Mouse (Mus musculus): ENCODE data around the gene Abtb1. TPM values are rescaled to one million over a fixed set of nuclear protein-coding genes. Genes with fewer than 3 reads are reported as not detected.

Gene Abtb1
- polyA plus RNA-seq, 1 experiment = 8.6 TPM

DNA sequence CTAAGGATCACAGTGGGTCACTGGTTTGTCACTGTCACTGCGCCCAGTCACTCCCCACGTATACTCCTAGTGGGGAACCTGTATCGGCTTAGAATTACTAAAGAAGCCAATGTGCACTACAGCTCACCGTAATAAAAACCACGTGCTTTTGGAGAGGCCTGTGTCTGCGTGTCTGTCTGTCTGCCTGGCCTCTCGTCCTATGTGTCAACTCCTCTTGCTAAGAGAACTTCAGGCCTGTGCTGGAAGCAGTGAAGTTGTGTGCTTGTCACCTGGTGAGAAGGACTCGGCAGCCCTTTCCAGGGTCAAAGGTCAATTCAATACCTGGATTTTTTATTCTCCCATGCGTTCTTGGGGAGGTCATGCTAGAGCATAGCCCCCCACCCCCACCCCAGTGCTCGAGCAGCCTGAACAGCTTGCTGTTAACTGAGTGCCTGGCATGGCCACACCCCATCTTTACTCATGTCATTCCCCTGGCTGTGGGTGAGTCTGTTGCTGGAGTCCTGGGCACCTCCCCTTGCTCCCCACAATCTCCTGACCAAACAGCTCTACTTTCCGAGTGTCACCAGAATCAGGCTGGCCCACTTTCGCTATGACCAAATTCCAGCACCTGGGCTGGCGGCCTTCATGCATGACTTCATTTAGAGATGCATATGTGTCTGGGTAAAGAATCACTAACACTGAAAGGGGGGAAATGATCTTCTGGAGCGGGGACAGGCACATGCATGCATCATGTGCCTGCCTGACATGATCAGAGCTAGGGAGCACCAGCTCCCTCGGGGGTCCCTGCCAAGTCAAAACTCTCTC, 13.4 kb downstream of the Abtb1 start:
- no peak overlapping the region for H3K4me3 ChIP-seq (ENCODE audit: insufficient read depth, low read depth, low read length)
- peak overlapping the region; percentile 19 for H3K27ac ChIP-seq (replicated peaks; ENCODE audit: low read depth, low read length)
- peaks cover 8% of the 10 kb centered on the region for H3K4me1 ChIP-seq (ENCODE audit: control insufficient read depth, insufficient read depth, insufficient read length, low read length)

DNA sequence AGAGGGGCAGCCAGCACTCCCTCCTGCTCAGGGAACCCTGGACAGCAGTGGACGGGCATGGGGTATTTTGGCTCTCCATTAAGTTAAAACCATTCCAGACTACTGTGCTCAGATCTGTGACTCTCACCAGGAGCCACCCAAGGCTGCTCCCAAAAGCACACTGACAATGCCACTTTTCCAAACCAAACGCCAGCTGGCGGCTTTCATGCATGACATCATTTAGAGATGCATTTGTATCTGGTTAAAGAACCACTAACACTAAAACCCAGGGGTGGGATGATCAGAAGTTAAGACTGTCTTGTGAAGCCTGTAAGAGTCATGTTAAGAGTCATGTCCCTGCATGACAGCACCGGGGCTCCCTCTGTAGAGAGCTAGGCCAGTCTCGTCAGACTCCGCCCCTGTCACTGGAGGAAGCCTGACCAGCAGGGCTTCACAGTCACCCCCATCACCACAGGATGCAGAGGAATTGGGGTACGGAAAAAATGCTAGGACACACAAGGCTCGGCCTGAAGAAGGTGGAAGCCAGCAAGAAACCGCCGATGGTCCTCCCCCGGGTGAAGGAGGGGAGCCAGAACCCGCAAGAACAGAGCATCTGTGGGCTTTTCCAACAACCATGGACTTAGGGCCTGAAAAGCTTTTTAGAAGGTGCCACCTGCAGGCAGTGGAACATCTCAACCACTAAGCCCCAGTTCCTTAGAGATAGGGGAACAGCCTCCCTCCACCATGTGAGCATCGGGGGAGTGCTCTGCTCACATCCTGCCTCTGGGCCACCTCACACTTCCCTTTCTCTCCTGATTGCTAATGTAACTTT, 14.2 kb downstream of the Abtb1 start:
- peak overlapping the region; percentile 19 for H3K27ac ChIP-seq (replicated peaks; ENCODE audit: low read depth, low read length)
- no peak overlapping the region for H3K4me3 ChIP-seq (ENCODE audit: insufficient read depth, low read depth, low read length)
- H3K4me1 ChIP-seq (ENCODE audit: control insufficient read depth, insufficient read depth, insufficient read length, low read length) = peaks cover 8% of the 10 kb centered on the region

DNA sequence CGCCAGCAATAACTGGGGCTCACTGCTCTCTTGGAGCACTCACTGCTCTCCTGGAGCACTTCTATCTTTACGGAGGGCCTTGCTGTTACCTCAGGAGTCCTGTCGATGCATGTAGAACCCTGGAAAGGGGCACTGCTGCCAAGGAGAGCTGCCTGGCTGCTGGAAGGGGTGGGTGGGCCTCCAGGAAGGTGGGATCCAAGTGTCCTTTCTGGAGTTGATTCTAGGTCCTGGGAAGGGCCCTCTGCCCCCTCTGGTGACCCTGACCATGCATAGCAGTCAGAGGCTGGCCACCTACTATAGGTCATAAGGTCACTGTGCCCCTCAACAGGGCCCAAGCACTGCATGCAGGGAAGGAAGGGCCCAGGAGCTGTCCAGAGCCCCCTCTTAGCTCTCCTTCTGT, 14.8 kb downstream of the Abtb1 start:
- Histone ChIP-seq H3K27ac (replicated peaks; ENCODE audit: low read depth, low read length) (no peak overlapping the region), H3K4me3 (ENCODE audit: insufficient read depth, low read depth, low read length) (no peak overlapping the region)

DNA sequence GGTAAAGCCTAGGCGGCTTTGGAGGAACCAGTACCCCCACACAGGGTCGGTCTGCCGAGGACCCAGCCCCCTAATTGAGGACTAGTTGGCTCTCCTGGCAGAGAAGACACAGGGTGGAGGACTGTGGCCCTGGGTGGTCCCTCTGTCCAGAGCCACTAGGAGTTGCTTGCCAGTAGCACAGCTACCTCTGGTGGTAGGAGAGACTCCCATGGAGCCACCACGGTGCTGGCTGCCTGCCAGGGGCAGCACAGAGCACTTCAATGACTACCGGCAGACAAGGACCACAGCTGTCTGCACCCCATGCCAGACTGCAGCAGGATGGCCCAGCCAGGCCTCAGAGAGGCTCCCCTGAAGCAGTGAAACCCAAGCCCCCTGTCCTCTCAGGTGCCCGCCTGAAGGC, 15.2 kb downstream of the Abtb1 start:
- H3K27ac ChIP-seq (replicated peaks; ENCODE audit: low read depth, low read length) = no peak overlapping the region
- H3K4me3 ChIP-seq (ENCODE audit: insufficient read depth, low read depth, low read length) = no peak overlapping the region
- H3K4me1 ChIP-seq (ENCODE audit: control insufficient read depth, insufficient read depth, insufficient read length, low read length) = peaks cover 15% of the 10 kb centered on the region

More for the DNA sequence above, 14.8 kb downstream of the Abtb1 start:
- peaks cover 11% of the 10 kb centered on the region for H3K4me1 ChIP-seq (ENCODE audit: control insufficient read depth, insufficient read depth, insufficient read length, low read length)

DNA sequence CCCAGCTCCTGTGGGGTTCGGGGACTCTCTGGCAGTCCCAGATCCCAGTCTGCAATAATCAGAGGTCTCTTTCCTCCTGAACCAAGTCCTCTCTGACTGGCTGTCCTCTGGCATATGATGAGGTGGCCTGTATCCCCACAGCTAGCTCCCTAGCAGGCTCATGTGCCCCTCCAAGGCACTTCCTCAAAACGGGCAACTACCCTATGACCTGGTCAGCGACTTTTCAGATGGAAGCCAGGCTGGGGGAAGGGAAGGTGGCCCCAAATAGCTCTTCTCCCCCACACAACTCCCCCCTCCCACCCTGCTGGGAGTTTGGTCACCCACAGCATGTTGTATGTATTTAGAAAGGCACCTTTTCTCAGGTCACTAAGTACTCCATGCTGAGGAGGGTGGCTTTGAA, 15.7 kb downstream of the Abtb1 start:
- peaks cover 20% of the 10 kb centered on the region for H3K4me1 ChIP-seq (ENCODE audit: control insufficient read depth, insufficient read depth, insufficient read length, low read length)
- no peak overlapping the region for H3K4me3 ChIP-seq (ENCODE audit: insufficient read depth, low read depth, low read length)
- H3K27ac ChIP-seq (replicated peaks; ENCODE audit: low read depth, low read length) = no peak overlapping the region; the same call in 1 of the 2 replicates

DNA sequence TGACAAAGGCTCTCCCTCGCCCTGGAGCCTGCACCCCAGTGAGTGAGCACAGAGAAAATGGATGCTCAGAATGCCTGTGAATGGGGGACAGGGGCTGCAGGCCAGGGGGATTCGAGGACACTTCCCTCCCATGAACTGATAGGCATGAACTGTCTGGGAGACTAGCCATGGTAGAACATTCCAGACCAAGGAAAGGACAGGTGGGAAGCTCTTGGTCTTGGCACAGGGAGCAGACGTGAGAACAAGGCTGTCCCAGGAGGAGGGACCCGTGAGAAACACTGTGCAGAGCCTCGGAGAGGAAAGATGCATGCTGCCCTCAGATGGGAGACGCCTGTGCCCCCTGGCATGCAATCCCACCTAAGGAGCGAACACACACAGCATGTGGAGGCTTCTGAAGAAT, 17.6 kb downstream of the Abtb1 start:
- no peak overlapping the region for H3K4me3 ChIP-seq (ENCODE audit: insufficient read depth, low read depth, low read length)
- no peak overlapping the region for H3K27ac ChIP-seq (replicated peaks; ENCODE audit: low read depth, low read length)
- H3K4me1 ChIP-seq (ENCODE audit: control insufficient read depth, insufficient read depth, insufficient read length, low read length) = peaks cover 25% of the 10 kb centered on the region

DNA sequence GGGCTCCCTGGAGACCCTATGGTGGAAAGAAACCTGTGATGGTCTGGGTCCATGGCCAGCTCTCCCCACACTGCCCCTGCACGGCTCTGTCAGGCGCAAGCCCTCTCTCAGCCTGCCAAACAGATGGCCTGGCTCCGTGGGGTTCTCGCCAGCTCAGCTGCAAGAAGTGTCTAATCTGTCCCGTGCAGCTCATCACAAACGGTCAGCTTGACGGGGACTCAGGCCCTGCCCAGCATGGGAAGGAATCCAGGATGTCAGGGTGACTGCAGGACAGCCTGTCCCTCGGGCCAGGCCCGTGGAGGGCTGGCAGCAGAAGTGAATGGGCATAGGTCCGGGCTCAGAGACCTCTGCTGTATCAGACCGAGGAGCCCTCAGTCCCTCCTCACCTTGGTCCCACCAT, 19.9 kb downstream of the Abtb1 start:
- H3K27ac ChIP-seq (replicated peaks; ENCODE audit: low read depth, low read length) = peak overlapping the region; percentile 78
- peaks cover 32% of the 10 kb centered on the region for H3K4me1 ChIP-seq (ENCODE audit: control insufficient read depth, insufficient read depth, insufficient read length, low read length)
- H3K4me3 ChIP-seq (ENCODE audit: insufficient read depth, low read depth, low read length) = no peak overlapping the region

DNA sequence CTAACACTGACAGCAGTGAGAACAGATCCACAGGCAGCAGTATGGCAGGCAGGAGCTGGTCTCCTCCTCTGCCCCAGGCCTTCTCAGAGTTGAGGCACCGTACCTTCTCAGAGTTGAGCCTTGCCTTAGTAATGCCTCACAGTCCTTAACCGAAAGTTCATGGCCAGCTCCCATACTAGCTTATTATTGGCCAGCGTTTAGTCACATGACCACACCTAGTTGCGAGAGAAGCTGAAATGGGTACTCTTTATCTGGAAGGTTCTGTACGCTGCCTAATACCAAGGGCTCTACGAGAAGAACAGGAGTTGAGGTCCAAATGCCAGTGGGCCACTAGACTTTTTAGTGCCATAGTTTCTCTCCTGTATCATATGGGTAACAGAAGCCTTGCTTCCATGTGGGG, 20.5 kb downstream of the Abtb1 start:
- Histone ChIP-seq H3K4me3 (ENCODE audit: insufficient read depth, low read depth, low read length) (no peak overlapping the region), H3K4me1 (ENCODE audit: control insufficient read depth, insufficient read depth, insufficient read length, low read length) (peaks cover 32% of the 10 kb centered on the region), H3K27ac (replicated peaks; ENCODE audit: low read depth, low read length) (peak overlapping the region; percentile 78)

DNA sequence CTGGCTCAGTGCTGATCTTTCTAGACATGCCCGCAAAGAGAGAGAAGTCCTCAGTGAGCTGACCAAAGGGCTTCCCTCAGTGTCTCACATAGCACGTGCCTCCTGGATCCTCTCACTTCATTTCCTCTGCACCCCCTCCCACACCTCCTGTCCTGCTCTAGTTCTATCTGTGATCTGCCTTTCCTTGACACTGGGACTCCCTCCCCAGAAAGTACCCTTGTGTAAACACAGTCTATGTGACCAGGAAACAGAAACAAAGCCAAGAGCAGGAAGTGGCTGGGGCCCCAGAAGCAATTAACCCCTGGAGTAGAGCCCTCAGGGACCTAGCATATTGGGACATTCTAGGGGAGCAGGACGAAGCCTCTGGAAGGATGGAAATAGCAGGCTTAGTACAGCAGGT, 20.9 kb downstream of the Abtb1 start:
- Histone ChIP-seq H3K4me3 (ENCODE audit: insufficient read depth, low read depth, low read length) (no peak overlapping the region), H3K27ac (replicated peaks; ENCODE audit: low read depth, low read length) (peak overlapping the region; percentile 78), H3K4me1 (ENCODE audit: control insufficient read depth, insufficient read depth, insufficient read length, low read length) (peaks cover 32% of the 10 kb centered on the region)

DNA sequence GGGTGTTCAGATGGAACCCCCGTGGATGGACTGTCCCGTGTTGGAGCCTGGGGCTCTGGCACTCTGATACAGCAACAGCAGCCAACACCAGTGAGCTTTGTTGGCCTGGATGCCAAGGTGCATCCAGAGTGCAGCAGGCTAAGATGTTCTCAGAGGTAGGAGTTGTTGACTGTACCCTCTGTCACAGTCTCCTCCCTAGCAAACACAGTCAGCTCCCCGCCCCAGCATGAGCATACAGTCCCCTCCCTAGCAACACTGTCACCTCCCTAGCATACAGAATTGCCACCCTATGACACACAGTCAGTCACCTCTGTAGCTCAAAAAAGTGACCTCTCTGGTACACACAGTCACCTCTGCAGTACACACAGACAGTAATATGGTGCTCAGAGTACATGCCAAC, 24.9 kb downstream of the Abtb1 start:
- Histone ChIP-seq H3K27ac (replicated peaks; ENCODE audit: low read depth, low read length) (no peak overlapping the region; the same call in 1 of the 2 replicates), H3K4me3 (ENCODE audit: insufficient read depth, low read depth, low read length) (no peak overlapping the region), H3K4me1 (ENCODE audit: control insufficient read depth, insufficient read depth, insufficient read length, low read length) (peaks cover 38% of the 10 kb centered on the region)

DNA sequence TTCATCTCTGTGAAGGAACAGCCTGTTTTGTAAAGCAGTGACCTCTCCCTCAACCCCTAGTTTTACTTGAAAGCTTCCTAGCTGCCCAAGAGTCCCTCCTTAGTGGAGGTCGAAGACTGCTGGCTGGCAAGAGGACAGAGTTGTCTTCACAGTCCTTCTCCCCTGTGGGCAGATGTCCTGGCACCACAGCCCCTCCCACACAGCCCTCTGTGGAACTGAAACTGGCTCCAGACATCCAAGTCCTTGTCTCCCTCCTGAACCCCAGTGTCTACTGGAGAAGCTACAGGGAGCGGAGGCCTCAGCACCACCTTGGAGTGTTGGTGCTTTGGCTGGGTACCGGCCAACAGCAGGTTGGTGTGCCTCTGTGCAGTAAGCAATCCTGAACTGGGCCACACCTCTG, 26.3 kb downstream of the Abtb1 start:
- Histone ChIP-seq H3K4me3 (ENCODE audit: insufficient read depth, low read depth, low read length) (no peak overlapping the region), H3K4me1 (ENCODE audit: control insufficient read depth, insufficient read depth, insufficient read length, low read length) (peaks cover 35% of the 10 kb centered on the region), H3K27ac (replicated peaks; ENCODE audit: low read depth, low read length) (peak overlapping the region; percentile 21; the same call in 1 of the 2 replicates)

DNA sequence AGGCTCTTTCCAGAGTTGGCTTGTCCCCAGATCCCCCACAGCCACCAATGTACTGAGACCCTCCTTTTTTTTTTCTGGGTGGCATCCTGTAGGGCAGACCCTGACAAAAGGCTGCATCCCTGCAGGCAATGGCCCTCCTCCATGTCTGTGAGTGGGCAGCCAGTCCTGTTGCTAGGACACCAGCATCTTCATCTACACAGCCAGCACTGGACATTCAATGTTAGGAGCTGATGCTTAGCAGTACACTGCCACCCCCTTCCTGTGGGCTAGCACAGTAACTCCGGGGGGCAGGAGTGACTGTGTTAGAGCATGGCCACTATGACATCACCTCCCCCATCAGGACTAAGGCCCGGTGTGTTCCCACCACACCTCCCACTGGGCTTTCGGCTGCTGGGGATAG, 26.7 kb downstream of the Abtb1 start:
- Histone ChIP-seq H3K4me1 (ENCODE audit: control insufficient read depth, insufficient read depth, insufficient read length, low read length) (peaks cover 35% of the 10 kb centered on the region), H3K27ac (replicated peaks; ENCODE audit: low read depth, low read length) (0 out of 2 replicates have a peak overlapping the region, but pooled peaks have one; percentile 21), H3K4me3 (ENCODE audit: insufficient read depth, low read depth, low read length) (no peak overlapping the region)

DNA sequence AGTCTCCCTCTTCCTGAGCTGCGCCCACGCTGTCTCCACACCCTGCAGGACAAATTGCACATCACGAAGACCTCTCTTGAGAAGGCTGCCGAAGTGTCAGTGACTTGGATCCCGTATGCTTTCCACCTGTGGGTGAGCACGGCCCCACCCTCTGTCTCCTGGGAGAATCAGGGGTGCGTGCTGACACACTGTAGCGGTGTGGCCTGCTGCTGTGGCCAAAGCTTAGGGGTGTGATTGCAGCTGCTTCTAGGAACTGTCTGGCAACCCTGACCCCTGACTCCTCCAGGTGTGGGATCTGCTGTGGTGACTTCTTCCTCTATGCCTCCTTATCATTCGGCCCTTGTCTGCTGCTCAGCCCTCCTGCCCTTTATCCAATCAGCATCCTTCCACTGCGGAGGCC, 28.0 kb downstream of the Abtb1 start:
- Histone ChIP-seq H3K4me3 (ENCODE audit: insufficient read depth, low read depth, low read length) (no peak overlapping the region), H3K4me1 (ENCODE audit: control insufficient read depth, insufficient read depth, insufficient read length, low read length) (peaks cover 31% of the 10 kb centered on the region), H3K27ac (replicated peaks; ENCODE audit: low read depth, low read length) (no peak overlapping the region)

DNA sequence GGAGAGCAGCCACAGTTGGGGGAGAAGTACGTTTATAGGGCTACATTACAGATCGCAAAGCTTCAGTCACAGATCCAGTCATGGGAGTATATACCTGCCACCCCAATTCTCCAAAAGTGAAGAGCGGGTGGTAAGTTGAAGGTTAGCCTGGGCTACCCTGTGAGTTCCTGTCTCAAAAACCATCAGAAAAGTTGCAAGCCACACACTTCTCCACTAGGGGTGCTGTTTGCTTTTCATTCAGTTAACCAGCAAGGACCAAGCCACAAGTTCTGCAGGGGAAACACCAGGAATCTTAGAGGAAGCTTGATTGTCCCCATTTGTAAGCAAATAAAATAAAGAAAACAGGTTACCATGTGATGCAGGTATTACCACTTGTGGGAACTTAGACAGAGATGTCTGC, 28.9 kb downstream of the Abtb1 start:
- Histone ChIP-seq H3K4me1 (ENCODE audit: control insufficient read depth, insufficient read depth, insufficient read length, low read length) (peaks cover 35% of the 10 kb centered on the region), H3K27ac (replicated peaks; ENCODE audit: low read depth, low read length) (peak overlapping the region; percentile 87), H3K4me3 (ENCODE audit: insufficient read depth, low read depth, low read length) (no peak overlapping the region)

DNA sequence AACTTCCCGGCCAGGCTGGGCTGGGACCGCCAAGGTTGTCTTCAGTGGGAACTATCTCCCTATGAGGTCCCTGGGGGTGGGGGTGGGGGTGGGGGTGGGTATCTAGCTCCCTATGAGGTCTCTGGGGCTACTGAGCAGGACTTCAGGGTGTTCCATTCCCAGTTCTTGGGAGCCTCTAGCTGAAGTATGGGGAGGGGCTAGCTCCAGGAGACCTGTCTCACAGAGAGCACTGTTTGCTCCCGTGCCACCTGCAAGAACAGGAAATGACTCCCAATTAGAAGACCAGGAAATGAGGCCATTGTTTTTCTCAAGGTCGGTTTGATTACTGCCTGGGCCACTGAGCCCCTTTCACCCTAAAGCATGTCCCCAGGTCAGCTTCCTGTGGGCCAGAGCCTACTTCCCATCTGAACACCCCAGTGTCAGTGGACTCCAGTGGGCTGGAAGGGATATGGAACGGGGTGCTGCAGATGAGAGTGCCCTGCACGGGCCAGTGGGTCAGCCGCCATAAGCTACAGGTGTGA, 29.8 kb downstream of the Abtb1 start:
- peak overlapping the region; percentile 87 for H3K27ac ChIP-seq (replicated peaks; ENCODE audit: low read depth, low read length)

More for the DNA sequence above, 29.8 kb downstream of the Abtb1 start:
- peaks cover 44% of the 10 kb centered on the region for H3K4me1 ChIP-seq (ENCODE audit: control insufficient read depth, insufficient read depth, insufficient read length, low read length)
- no peak overlapping the region for H3K4me3 ChIP-seq (ENCODE audit: insufficient read depth, low read depth, low read length)

Measured in brown adipose tissue, adult 24 weeks (tissue).